In the genomic region with DNA sequence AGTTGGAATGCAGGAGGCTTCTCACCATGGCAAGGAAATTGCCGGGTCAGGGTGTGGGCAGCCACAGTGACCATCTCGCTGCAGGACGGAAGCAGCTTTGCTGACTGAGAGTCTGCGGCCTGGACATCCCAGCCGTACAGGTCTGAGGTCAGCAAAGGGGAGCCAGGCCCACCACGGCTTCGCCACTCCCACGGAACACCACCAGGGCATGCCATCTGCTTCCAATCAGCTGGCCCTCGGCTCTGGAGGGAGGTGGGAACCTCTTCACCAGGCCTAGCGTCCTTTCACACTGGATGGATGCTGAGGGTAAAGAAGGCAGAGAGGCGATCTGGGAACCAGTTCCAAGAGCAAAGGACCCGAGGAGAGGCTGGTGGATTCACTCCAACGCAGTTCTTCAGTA, we compare ENCODE assay signal across 27 mouse cellular contexts. TPM values are rescaled to one million over a fixed set of nuclear protein-coding genes. Genes with fewer than 3 reads are reported as not detected.
A peak's percentile ranks its signal among the peaks of the same experiment; 100 is the strongest.
DNase-seq lines count a peak whose midpoint lies in the region; ATAC-seq and TF ChIP-seq lines count a peak whose summit lies in the region.
"Had no signal": no experiment of that assay in that cellular context is flagged by ENCODE, and none has a peak within 500 bp of the region (broad histone marks: within the 10 kb centered on the region; RNA-seq: fewer than 3 reads in every experiment).

No protein-coding gene starts in this region.

- no peaks in the 10 kb centered on the region for H3K9me3 ChIP-seq in midbrain, embryonic 10.5 days (replicated peaks)
- no peaks in the 10 kb centered on the region for H3K9me3 ChIP-seq in midbrain, embryonic 14.5 days (ENCODE audit: control insufficient read depth, low read length)
- no peaks in the 10 kb centered on the region for H3K9me3 ChIP-seq in limb, embryonic 10.5 days (replicated peaks)
- H3K9me3 ChIP-seq: embryonic facial prominence, embryonic 15.5 days; intestine, embryonic 15.5 days had no signal

- peak overlapping the region; percentile 63 for H3K27ac ChIP-seq in gastrocnemius, adult 2 months
- H3K27ac ChIP-seq in midbrain, embryonic 10.5 days (replicated peaks): no peak overlapping the region
- no peak overlapping the region for H3K27ac ChIP-seq in midbrain, embryonic 14.5 days (replicated peaks; ENCODE audit: low read depth, low read length)
- H3K27ac ChIP-seq in limb, embryonic 10.5 days: peak overlapping the region; percentile 70
- H3K27ac ChIP-seq: embryonic facial prominence, embryonic 15.5 days; hindbrain, embryonic 14.5 days; intestine, embryonic 15.5 days had no signal

- peak; percentile 47 for DNase-seq in gastrocnemius, adult 2 months
- DNase-seq in gastrocnemius, adult 8-10 months (ENCODE audit: low spot score in 2 of 2): no peak
- DNase-seq in midbrain, embryonic 10.5 days (ENCODE audit: low spot score): peak; percentile 28
- no peak for DNase-seq in midbrain, embryonic 14.5 days
- DNase-seq in limb, embryonic 10.5 days (ENCODE audit: low spot score): peak; percentile 75
- DNase-seq in urinary bladder, postnatal 4 days (ENCODE audit: low spot score in 2 of 2): no peak
- DNase-seq: adrenal gland, postnatal 14 days; cerebellum, adult 11-12 months; cerebellum, adult 9-11 months; cerebellum, postnatal 36 days; gastrocnemius, postnatal 25 days; heart, postnatal 10 days; heart, postnatal 4 days had no signal

- H3K4me3 ChIP-seq in gastrocnemius, adult 2 months: no peak overlapping the region
- H3K4me3 ChIP-seq in midbrain, embryonic 10.5 days: no peak overlapping the region
- no peak overlapping the region for H3K4me3 ChIP-seq in midbrain, embryonic 14.5 days (replicated peaks; ENCODE audit: low read depth, low read length)
- H3K4me3 ChIP-seq in limb, embryonic 10.5 days: no peak overlapping the region
- H3K4me3 ChIP-seq: embryonic facial prominence, embryonic 15.5 days; erythroblast, embryonic 14.5 days; intestine, embryonic 15.5 days had no signal

- no peaks in the 10 kb centered on the region for H3K27me3 ChIP-seq in midbrain, embryonic 10.5 days (ENCODE audit: low read depth, poor library complexity, severe bottlenecking)
- no peaks in the 10 kb centered on the region for H3K27me3 ChIP-seq in midbrain, embryonic 14.5 days (ENCODE audit: control insufficient read depth, insufficient read depth, low read length)
- H3K27me3 ChIP-seq in limb, embryonic 10.5 days (ENCODE audit: low read depth, poor library complexity, severe bottlenecking): no peaks in the 10 kb centered on the region
- H3K27me3 ChIP-seq: CH12.LX; embryonic facial prominence, embryonic 15.5 days; intestine, embryonic 15.5 days; Patski had no signal

- intact Hi-C loops in gastrocnemius, adult 2 months (cut with DNase I): no loop called here

- 78% methylated on average over 13 of the region's 13 CpGs for WGBS in midbrain, embryonic 10.5 days
- WGBS in midbrain, embryonic 14.5 days: 88% methylated on average over 13 of the region's 13 CpGs
- WGBS in limb, embryonic 10.5 days: 36% methylated on average over 13 of the region's 13 CpGs

- H3K4me2 ChIP-seq in midbrain, embryonic 14.5 days (ENCODE audit: low read length): no peak overlapping the region
- H3K4me2 ChIP-seq: embryonic facial prominence, embryonic 15.5 days; hindbrain, embryonic 14.5 days; intestine, embryonic 15.5 days had no signal

- no peak for ATAC-seq in midbrain, embryonic 14.5 days (ENCODE audit: low FRiP score, low TSS enrichment)
- ATAC-seq: activated CD4-positive, CD25-positive, alpha-beta regulatory T cell, adult 4 months; forebrain, embryonic 16.5 days; intestine, embryonic 15.5 days; Patski had no signal

- no peak for TF ChIP-seq CTCF in gastrocnemius, adult 2 months (IDR thresholded peaks at IDR 0.05)

- peaks cover 24% of the 10 kb centered on the region for H3K4me1 ChIP-seq in midbrain, embryonic 10.5 days
- H3K4me1 ChIP-seq in midbrain, embryonic 14.5 days (ENCODE audit: control insufficient read depth, insufficient read depth, low read length): peaks cover 7% of the 10 kb centered on the region
- peaks cover 48% of the 10 kb centered on the region for H3K4me1 ChIP-seq in limb, embryonic 10.5 days

- H3K36me3 ChIP-seq in midbrain, embryonic 10.5 days: no peaks in the 10 kb centered on the region
- H3K36me3 ChIP-seq in midbrain, embryonic 14.5 days (ENCODE audit: control insufficient read depth, insufficient read depth, low read length): no peaks in the 10 kb centered on the region
- H3K36me3 ChIP-seq in limb, embryonic 10.5 days: no peaks in the 10 kb centered on the region
- H3K36me3 ChIP-seq: embryonic facial prominence, embryonic 15.5 days; intestine, embryonic 15.5 days had no signal

- no peak overlapping the region for H3K9ac ChIP-seq in midbrain, embryonic 14.5 days (replicated peaks; ENCODE audit: low read length)
- H3K9ac ChIP-seq: embryonic facial prominence, embryonic 15.5 days; hindbrain, embryonic 14.5 days; intestine, embryonic 15.5 days had no signal

RNA-seq across cellular contexts. Expression of gene Eps8l3, which starts 21.7 kb away (rescaled TPM):
- not detected for total RNA-seq in gastrocnemius, adult 2 months (2021)
- total RNA-seq in gastrocnemius, adult 8-10 months (2022): not detected
- polyA plus RNA-seq in midbrain, embryonic 10.5 days (2016; fragmentation: Nextera tagmentation; extraction: Ambion mirVana): not detected in 2 replicates
- polyA plus RNA-seq in midbrain, embryonic 14.5 days (2014; fragmentation: Nextera tagmentation; extraction: Ambion mirVana): not detected in 2 replicates
- not detected in 2 replicates for polyA plus RNA-seq in limb, embryonic 10.5 days (2016; fragmentation: Nextera tagmentation; extraction: Ambion mirVana)
- total RNA-seq: adrenal gland, adult 18-20 months; adrenal gland, postnatal 14 days; CH12.LX; gastrocnemius, postnatal 25 days; granulocyte monocyte progenitor cell, adult 5-6 weeks; heart, adult 8-10 months; heart, postnatal 10 days; heart, postnatal 4 days had no signal
- polyA plus RNA-seq: activated CD4-positive, CD25-positive, alpha-beta regulatory T cell, adult 4 months; embryonic facial prominence, embryonic 15.5 days; erythroblast, embryonic 14.5 days; forebrain, embryonic 11.5 days; forebrain, embryonic 16.5 days; frontal cortex, adult 2 months; heart, embryonic 14.5 days; hindbrain, embryonic 14.5 days; Patski had no signal

RNA-seq across cellular contexts. Expression of gene Gstm5, which starts 40.3 kb away (rescaled TPM):
- total RNA-seq in gastrocnemius, adult 2 months (2021): 10 to 100 TPM; 74.7 to 87.2 TPM
- total RNA-seq in gastrocnemius, adult 8-10 months (2022): 10 to 100 TPM; 86.8 to 93.3 (median 88.1) TPM
- polyA plus RNA-seq in midbrain, embryonic 10.5 days (2016; fragmentation: Nextera tagmentation; extraction: Ambion mirVana): 240 and 243 TPM in 2 replicates
- polyA plus RNA-seq in midbrain, embryonic 14.5 days (2014; fragmentation: Nextera tagmentation; extraction: Ambion mirVana): 245 and 277 TPM in 2 replicates
- 198 and 203 TPM in 2 replicates for polyA plus RNA-seq in limb, embryonic 10.5 days (2016; fragmentation: Nextera tagmentation; extraction: Ambion mirVana)
- polyA plus RNA-seq: activated CD4-positive, CD25-positive, alpha-beta regulatory T cell, adult 4 months had no signal

Comparison
In these comparisons a context has a peak if more than half of its experiments do, and no peak if none do; other contexts are left out.
1. DNase-seq: peak in gastrocnemius, adult 2 months (single experiment), midbrain, embryonic 10.5 days (single experiment) and limb, embryonic 10.5 days (single experiment); none in gastrocnemius, adult 8-10 months (0 of 2), midbrain, embryonic 14.5 days (single experiment) and urinary bladder, postnatal 4 days (0 of 2).
2. H3K27ac ChIP-seq: peak in gastrocnemius, adult 2 months (single experiment) and limb, embryonic 10.5 days (single experiment); none in midbrain, embryonic 10.5 days (single experiment) and midbrain, embryonic 14.5 days (single experiment).